Mouse (Mus musculus) liver, embryonic 14.5 days (tissue): ENCODE data around the gene Ap2a2. TPM values are rescaled to one million over a fixed set of nuclear protein-coding genes. Genes with fewer than 3 reads are reported as not detected.
A peak's percentile ranks its signal among the peaks of the same experiment; 100 is the strongest.

ENCODE experiments used
- ATAC-seq: fragments of 200-750 bp; cut with Nextera tagmentation; 2 replicates; pipeline ENCODE4 v1.8.0; 2017; ENCODE audit warnings: moderate number of reproducible peaks, mild to moderate bottlenecking, moderate library complexity; ENCODE audit not compliant: insufficient read depth
- DNase-seq, 3 experiments: peaks; one replicate each; pipeline ENCODE4 v3.0.0-alpha.2; 2012 to 2013; ENCODE audit warnings: low read depth in 3 of 3, low spot score in 3 of 3
- H3K27ac ChIP-seq: fragments of 300-500 bp; sonication (generic); 2 replicates; pipeline ENCODE4 v1.5.1; 2014; ENCODE audit warnings: moderate library complexity, mild to moderate bottlenecking, control low read depth, inconsistent platforms
- H3K27me3 ChIP-seq: fragments of 300-500 bp; sonication (generic); 2 replicates; pipeline ENCODE4 v1.6.1; 2014; ENCODE audit warnings: mild to moderate bottlenecking, low read length, moderate library complexity; ENCODE audit not compliant: control insufficient read depth, insufficient read depth
- H3K36me3 ChIP-seq: fragments of 300-500 bp; sonication (generic); replicated peaks from 2 replicates; pipeline ENCODE4 v1.6.1; 2014; ENCODE audit warnings: low read depth; ENCODE audit not compliant: control insufficient read depth, insufficient read depth
- H3K4me1 ChIP-seq, 2 experiments: fragments of 200-500 bp in 1 of 2; fragments of 300-500 bp in 1 of 2; sonication (generic) in 1 of 2; replicated peaks; 2 replicates each; pipeline ENCODE4 v1.6.1; 2012 to 2014; ENCODE audit warnings: antibody characterized with exemption in 1 of 2, inconsistent platforms in 1 of 2, low read length in 1 of 2; ENCODE audit not compliant: control insufficient read depth in 2 of 2, insufficient read depth in 2 of 2
- H3K4me2 ChIP-seq: fragments of 300-500 bp; sonication (generic); 2 replicates; pipeline ENCODE4 v1.6.1; 2014; ENCODE audit warnings: low read depth, mild to moderate bottlenecking, control low read depth, moderate library complexity
- H3K4me3 ChIP-seq, 2 experiments: fragments of 200-500 bp in 1 of 2; fragments of 300-500 bp in 1 of 2; sonication (generic) in 1 of 2; 2 replicates each; pipeline ENCODE4 v1.5.1; 2012 to 2014; ENCODE audit warnings: low read depth in 2 of 2, low read length in 2 of 2, mild to moderate bottlenecking in 2 of 2, control low read depth in 1 of 2, inconsistent platforms in 1 of 2, moderate library complexity in 1 of 2; ENCODE audit not compliant: insufficient read depth in 1 of 2
- H3K9ac ChIP-seq: fragments of 300-500 bp; sonication (generic); replicated peaks from 2 replicates; pipeline ENCODE4 v1.6.1; 2014; ENCODE audit warnings: mild to moderate bottlenecking, control low read depth, moderate library complexity
- H3K9me3 ChIP-seq: fragments of 300-500 bp; sonication (generic); 2 replicates; pipeline ENCODE4 v1.6.1; 2016; ENCODE audit warnings: low read length, mixed read lengths; ENCODE audit not compliant: control insufficient read depth
- CTCF ChIP-seq: IDR thresholded peaks from 2 replicates; pipeline ENCODE4 v1.5.1; 2016; ENCODE audit warnings: antibody characterized with exemption, low read depth, control low read depth
- EP300 ChIP-seq: IDR thresholded peaks from 2 replicates; pipeline ENCODE4 v1.6.1; 2016; ENCODE audit warnings: antibody characterized with exemption, low read depth
- WGBS: fragments of 180-500 bp; shearing (Covaris S2); extraction: QIAGEN DNeasy Blood & Tissue Kit; methylation state at CpG from one replicate; pipeline ENCODE4 v1.1.7; 2014; ENCODE audit not compliant: insufficient replicate concordance; 5-methylcytosine and 5-hydroxymethylcytosine counted together
- polyA plus RNA-seq, 2 experiments: library from polyadenylated mRNA; depleted of rRNA in 1 of 2; stranded (reverse) in 1 of 2; unstranded in 1 of 2; fragments of >200 nt; fragmentation: Nextera tagmentation in 1 of 2; extraction: Ambion mirVana in 1 of 2; gene quantifications; 2 replicates each; pipeline versions ENCODE4 v1.2.1 to v1.2.3; 2012 to 2014

Gene Ap2a2
- polyA plus RNA-seq, 2 experiments: 21.0 to 43.2 TPM

- H3K4me1 ChIP-seq: peaks cover 3 to 20% of the 10 kb centered on the region in 2 experiments
- no peaks in the 10 kb centered on the region for H3K9me3 ChIP-seq
- no peak for ATAC-seq
- no peak for DNase-seq
- WGBS: 47% methylated on average over 4 of the region's 4 CpGs
- H3K27ac ChIP-seq: no peak overlapping the region
- no peak overlapping the region for H3K4me2 ChIP-seq
- no peaks in the 10 kb centered on the region for H3K27me3 ChIP-seq
- no peak overlapping the region for H3K4me3 ChIP-seq
- H3K9ac ChIP-seq: no peak overlapping the region; the same call in 1 of the 2 replicates
- TF ChIP-seq EP300: no peak
- peak; percentile 37 for TF ChIP-seq CTCF
- H3K36me3 ChIP-seq: peaks cover 11% of the 10 kb centered on the region
Observed at GRCm38 (mm10) chr7:141523007-141523406, 39.0 kb upstream of the Ap2a2 start.

DNA sequence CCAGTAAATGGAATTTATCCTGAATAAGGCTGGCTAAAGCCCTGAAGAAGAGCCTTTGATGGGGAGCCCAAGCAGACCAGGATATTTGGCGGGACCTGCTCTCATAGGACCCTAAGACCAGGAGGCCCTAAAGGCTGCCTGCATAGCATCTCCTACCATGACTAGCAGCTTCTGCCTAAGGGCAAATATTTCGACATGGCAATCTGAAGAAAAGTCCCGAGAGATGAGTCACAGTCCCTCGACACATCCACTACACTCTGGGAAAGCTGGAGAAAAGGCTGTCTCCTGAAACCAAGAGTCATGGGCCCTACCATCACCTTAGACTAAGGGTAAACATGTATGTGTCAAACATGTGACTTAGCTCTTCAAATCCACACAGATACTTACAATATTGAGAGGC is 37.7 kb upstream of the Ap2a2 start:
- no peak overlapping the region for H3K4me3 ChIP-seq
- H3K9me3 ChIP-seq: no peaks in the 10 kb centered on the region
- TF ChIP-seq CTCF: no peak
- no peak for TF ChIP-seq EP300
- DNase-seq (no peak), ATAC-seq (no peak)
- no peaks in the 10 kb centered on the region for H3K27me3 ChIP-seq
- H3K27ac ChIP-seq: no peak overlapping the region
- WGBS: 84% methylated on average over 4 of the region's 4 CpGs
- H3K4me1 ChIP-seq: peaks cover 0 to 9% of the 10 kb centered on the region in 2 experiments; a peak in 3 of 4 replicates
- H3K36me3 ChIP-seq: peaks cover 11% of the 10 kb centered on the region
- H3K9ac ChIP-seq: no peak overlapping the region
- H3K4me2 ChIP-seq: no peak overlapping the region

- Histone ChIP-seq H3K9me3 (no peaks in the 10 kb centered on the region), H3K9ac (no peak overlapping the region), H3K4me2 (no peak overlapping the region), H3K27ac (no peak overlapping the region), H3K4me1 (peaks cover 0 to 2% of the 10 kb centered on the region in 2 experiments; a peak in 1 of 4 replicates), H3K27me3 (no peaks in the 10 kb centered on the region), H3K36me3 (peaks cover 16% of the 10 kb centered on the region), H3K4me3 (no peak overlapping the region)
- no peak for TF ChIP-seq EP300
- TF ChIP-seq CTCF: peak; percentile 92
- ATAC-seq (peak; percentile 68), DNase-seq (peak in 2 of 3 experiments; percentile 55 to 72)
- WGBS: 56% methylated on average over 6 of the region's 6 CpGs
Observed at GRCm38 (mm10) chr7:141524760-141525579, 37.0 kb upstream of the Ap2a2 start.

- Histone ChIP-seq H3K9me3 (no peaks in the 10 kb centered on the region), H3K27ac (no peak overlapping the region), H3K4me1 (no peaks in the 10 kb centered on the region), H3K4me2 (no peak overlapping the region), H3K36me3 (peaks cover 16% of the 10 kb centered on the region), H3K4me3 (no peak overlapping the region), H3K9ac (no peak overlapping the region), H3K27me3 (no peaks in the 10 kb centered on the region)
- TF ChIP-seq EP300 (no peak), CTCF (no peak)
- DNase-seq (no peak), ATAC-seq (peak; percentile 12; the same call in 1 of the 2 replicates)
- 83% methylated on average over 4 of the region's 4 CpGs for WGBS
Observed at GRCm38 (mm10) chr7:141525580-141525925, 36.4 kb upstream of the Ap2a2 start.

DNA sequence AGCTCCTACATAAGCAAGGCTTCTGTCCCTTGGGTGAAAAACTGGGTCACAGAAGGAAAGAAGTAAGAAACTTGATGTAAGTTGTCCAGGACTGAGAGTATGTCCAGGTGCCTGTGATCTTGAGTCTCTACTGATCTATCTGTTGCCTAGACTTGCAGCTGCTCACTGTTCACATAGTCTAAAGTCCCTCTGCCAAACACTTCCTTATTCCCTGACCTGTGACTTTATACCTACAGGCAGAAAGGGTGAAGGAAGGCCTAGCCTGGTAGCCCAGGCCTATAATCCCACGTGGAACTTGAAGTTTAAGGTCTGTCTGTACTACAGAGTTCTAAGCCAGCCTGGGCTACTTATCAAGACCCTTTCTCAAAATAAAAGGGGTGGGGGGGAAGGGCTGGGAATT is 26.4 kb upstream of the Ap2a2 start:
- ATAC-seq: no peak
- WGBS: 36% methylated on average over 1 of the region's 1 CpGs

More for the DNA sequence above, 26.4 kb upstream of the Ap2a2 start:
- no peak for DNase-seq
- Histone ChIP-seq H3K4me1 (peaks cover 12 to 17% of the 10 kb centered on the region in 2 experiments), H3K36me3 (peaks cover 4% of the 10 kb centered on the region), H3K9ac (no peak overlapping the region), H3K4me2 (no peak overlapping the region), H3K27me3 (no peaks in the 10 kb centered on the region), H3K9me3 (no peaks in the 10 kb centered on the region), H3K27ac (no peak overlapping the region), H3K4me3 (no peak overlapping the region)
- TF ChIP-seq EP300 (no peak), CTCF (no peak)
